Mouse (Mus musculus): Measurements from ENCODE around the gene Aff1.

DNA sequence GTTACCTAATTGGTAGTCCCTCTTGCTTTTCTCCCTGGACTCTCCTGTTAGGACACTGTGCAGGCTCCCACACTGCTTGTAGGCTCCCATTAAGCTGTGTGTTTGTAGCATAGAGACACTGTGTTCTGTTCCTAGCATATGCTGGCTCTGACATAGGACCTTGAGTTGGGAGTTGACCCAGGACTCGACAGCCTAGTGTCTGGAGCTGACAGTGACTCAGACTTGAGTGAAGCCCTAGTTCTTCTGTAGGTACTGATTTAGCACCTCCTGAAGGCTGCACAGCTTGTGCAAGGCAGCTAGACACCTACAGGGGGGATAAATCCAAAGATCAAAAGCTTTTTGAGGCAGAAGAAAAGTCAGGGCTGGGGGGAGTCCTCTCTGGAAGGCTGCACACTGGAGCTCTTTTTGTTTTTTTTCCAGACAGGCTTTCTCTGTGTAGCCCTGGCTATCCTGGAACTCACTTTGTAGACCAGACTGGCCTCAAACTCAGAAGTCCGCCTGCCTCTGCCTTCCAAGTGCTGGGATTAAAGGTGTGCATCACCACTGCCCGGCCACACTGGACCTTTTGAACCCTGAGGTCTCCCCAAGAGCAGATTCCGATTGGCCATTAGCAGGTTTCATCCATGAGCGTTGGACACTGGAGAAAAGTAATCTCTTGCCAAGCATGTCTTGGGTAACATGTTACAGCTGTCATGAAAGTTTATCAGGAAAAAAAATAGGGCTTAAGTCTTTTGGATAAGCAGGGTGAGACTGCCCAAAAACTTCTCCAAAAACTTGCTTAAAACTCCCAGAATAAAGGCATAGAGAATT, 48.1 kb downstream of the Aff1 start:
- TF ChIP-seq GATA1 (IDR thresholded peaks at IDR 0.05; ENCODE audit: borderline replicate concordance, low read length) (no peak), FLI1 (IDR thresholded peaks at IDR 0.05; ENCODE audit: low read length) (no peak)

All from megakaryocyte, embryonic 14.5 days (primary cell).